Mouse (Mus musculus) MEL (cell line): ENCODE data around the gene Lce3b. TPM values are rescaled to one million over a fixed set of nuclear protein-coding genes. Genes with fewer than 3 reads are reported as not detected.

Experiments
- DNase-seq: peaks from one replicate; pipeline ENCODE4 v3.0.0; 2011; ENCODE audit warnings: low read depth, low spot score
- H3K27ac ChIP-seq: 2 replicates; pipeline ENCODE4 v1.5.1; 2012; ENCODE audit warnings: low read depth, mild to moderate bottlenecking, control low read depth, low read length, moderate library complexity; ENCODE audit not compliant: control insufficient read depth
- H3K27me3 ChIP-seq, 2 experiments: fragments of 150-350 bp in 1 of 2; sonication (generic) in 1 of 2; 2 replicates each; pipeline ENCODE4 v1.6.1; 2012; ENCODE audit warnings: low read length in 2 of 2, mild to moderate bottlenecking in 2 of 2, improper control_type of control experiment in 1 of 2, moderate library complexity in 1 of 2; ENCODE audit not compliant: insufficient read depth in 2 of 2, control insufficient read depth in 1 of 2
- H3K36me3 ChIP-seq, 2 experiments: 2 replicates each; pipeline ENCODE4 v1.6.1; 2012 to 2014; ENCODE audit warnings: low read length in 2 of 2, improper control_type of control experiment in 1 of 2, inconsistent platforms in 1 of 2, mild to moderate bottlenecking in 1 of 2; ENCODE audit not compliant: insufficient read depth in 2 of 2, control insufficient read depth in 1 of 2
- H3K4me1 ChIP-seq, 2 experiments: fragments of 150-350 bp in 1 of 2; sonication (generic) in 1 of 2; 2 replicates each; pipeline ENCODE4 v1.6.1; 2012; ENCODE audit warnings: low read length in 2 of 2, improper control_type of control experiment in 1 of 2, mild to moderate bottlenecking in 1 of 2; ENCODE audit not compliant: insufficient read depth in 2 of 2, control insufficient read depth in 1 of 2
- H3K4me3 ChIP-seq, 2 experiments: fragments of 150-350 bp in 1 of 2; sonication (generic) in 1 of 2; 2 replicates each; pipeline ENCODE4 v1.5.1; 2012; ENCODE audit warnings: low read depth in 2 of 2, low read length in 2 of 2, mild to moderate bottlenecking in 2 of 2, moderate library complexity in 2 of 2, control low read depth in 1 of 2, improper control_type of control experiment in 1 of 2; ENCODE audit not compliant: control insufficient read depth in 1 of 2, insufficient read depth in 1 of 2
- H3K79me2 ChIP-seq: 2 replicates; pipeline ENCODE4 v1.6.1; 2012; ENCODE audit warnings: mild to moderate bottlenecking, low read length, moderate library complexity; ENCODE audit not compliant: control insufficient read depth, poor library complexity, insufficient read depth
- H3K9ac ChIP-seq: 2 replicates; pipeline ENCODE4 v1.6.1; 2012; ENCODE audit warnings: low read depth, mild to moderate bottlenecking, control low read depth, low read length, moderate library complexity; ENCODE audit not compliant: control insufficient read depth, poor library complexity, severe bottlenecking
- H3K9me3 ChIP-seq: fragments of 150-350 bp; sonication (generic); replicated peaks from 2 replicates; pipeline ENCODE4 v1.6.1; 2012; ENCODE audit warnings: mild to moderate bottlenecking, low read length, improper control_type of control experiment, moderate library complexity; ENCODE audit not compliant: insufficient read depth
- CHD2 ChIP-seq: IDR thresholded peaks from 2 replicates; pipeline ENCODE4 v1.6.1; 2011; ENCODE audit warnings: low read length, improper control_type of control experiment
- CTCF ChIP-seq, 3 experiments: IDR thresholded peaks in 2 of 3; conservative IDR thresholded peaks in 1 of 3; 2 replicates each; pipeline ENCODE4 v1.5.1; 2011 to 2012; ENCODE audit warnings: low read length in 3 of 3, low read depth in 2 of 3, mild to moderate bottlenecking in 2 of 3, improper control_type of control experiment in 1 of 3, inconsistent platforms in 1 of 3, mixed read lengths in 1 of 3, moderate library complexity in 1 of 3; ENCODE audit not compliant: control insufficient read depth in 1 of 3, insufficient read depth in 1 of 3, poor library complexity in 1 of 3, severe bottlenecking in 1 of 3
- ELF1 ChIP-seq: IDR thresholded peaks from 2 replicates; pipeline ENCODE4 v1.6.1; 2014; ENCODE audit warnings: low read depth, mild to moderate bottlenecking, inconsistent platforms, low read length, improper control_type of control experiment, moderate library complexity
- GATA1 ChIP-seq: IDR thresholded peaks from 2 replicates; pipeline ENCODE4 v1.6.1; 2011; ENCODE audit warnings: low read depth, low read length, improper control_type of control experiment
- HCFC1 ChIP-seq: IDR thresholded peaks from 2 replicates; pipeline ENCODE4 v1.6.1; 2012; ENCODE audit warnings: low read depth, mild to moderate bottlenecking, inconsistent platforms, low read length, improper control_type of control experiment, moderate library complexity
- JUND ChIP-seq: IDR thresholded peaks from 2 replicates; pipeline ENCODE4 v1.6.1; 2011; ENCODE audit warnings: low read depth, mild to moderate bottlenecking, improper control_type of control experiment, low read length
- MAX ChIP-seq: IDR thresholded peaks from 2 replicates; pipeline ENCODE4 v1.6.1; 2011; ENCODE audit warnings: low read length, improper control_type of control experiment
- NELFE ChIP-seq: IDR thresholded peaks from 2 replicates; pipeline ENCODE4 v1.6.1; 2011; ENCODE audit warnings: low read depth, low read length, improper control_type of control experiment
- POLR2A ChIP-seq, 2 experiments: IDR thresholded peaks; 2 replicates each; pipeline ENCODE4 v1.6.1; 2011 to 2012; ENCODE audit warnings: low read length in 2 of 2, mild to moderate bottlenecking in 2 of 2, control low read depth in 1 of 2, improper control_type of control experiment in 1 of 2, low read depth in 1 of 2, moderate library complexity in 1 of 2; ENCODE audit not compliant: control insufficient read depth in 1 of 2, insufficient read depth in 1 of 2, poor library complexity in 1 of 2
- TAL1 ChIP-seq: IDR thresholded peaks from 2 replicates; pipeline ENCODE4 v1.6.1; 2012; ENCODE audit warnings: mild to moderate bottlenecking, inconsistent platforms, low read length, moderate library complexity, mixed read lengths
- TBP ChIP-seq: IDR thresholded peaks from 2 replicates; pipeline ENCODE4 v1.8.0; 2011; ENCODE audit warnings: low read depth, low read length, improper control_type of control experiment
- UBTF ChIP-seq: IDR thresholded peaks from 2 replicates; pipeline ENCODE4 v1.6.1; 2012; ENCODE audit warnings: low read depth, mild to moderate bottlenecking, inconsistent platforms, low read length, improper control_type of control experiment, moderate library complexity, borderline replicate concordance; ENCODE audit not compliant: insufficient read depth
- ZC3H11A ChIP-seq: IDR thresholded peaks from 2 replicates; pipeline ENCODE4 v1.6.1; 2012; ENCODE audit warnings: low read depth, mild to moderate bottlenecking, inconsistent platforms, low read length, improper control_type of control experiment
- ZKSCAN1 ChIP-seq: IDR thresholded peaks from 2 replicates; pipeline ENCODE4 v1.6.1; 2012; ENCODE audit warnings: low read depth, mild to moderate bottlenecking, inconsistent platforms, low read length, improper control_type of control experiment, moderate library complexity
- ZMIZ1 ChIP-seq: IDR thresholded peaks from 2 replicates; pipeline ENCODE4 v1.6.1; 2012; ENCODE audit warnings: low read depth, mild to moderate bottlenecking, inconsistent platforms, low read length, improper control_type of control experiment, moderate library complexity
- ZNF384 ChIP-seq: IDR thresholded peaks from 2 replicates; pipeline ENCODE4 v1.6.1; 2012; ENCODE audit warnings: low read depth, mild to moderate bottlenecking, inconsistent platforms, low read length, improper control_type of control experiment
- polyA plus RNA-seq, 2 experiments: library from polyadenylated mRNA; stranded (reverse) in 1 of 2; unstranded in 1 of 2; fragments of >175 nt in 1 of 2; fragments of >200 nt in 1 of 2; gene quantifications; 2 replicates each; pipeline versions ENCODE4 v1.2.1 to v1.2.4; 2012; ENCODE audit warnings: low replicate concordance in 2 of 2, low read depth in 1 of 2; ENCODE audit not compliant: insufficient read length in 2 of 2, insufficient read depth in 1 of 2, missing spikeins in 1 of 2
- total RNA-seq: library from RNA; depleted of rRNA; stranded (reverse); fragments of 300-350 nt; gene quantifications from 2 replicates; pipeline ENCODE4 v1.2.3, GENCODE M21; 2012

The Lce3b gene
- total and polyA plus RNA-seq, 3 experiments: not detected

DNA sequence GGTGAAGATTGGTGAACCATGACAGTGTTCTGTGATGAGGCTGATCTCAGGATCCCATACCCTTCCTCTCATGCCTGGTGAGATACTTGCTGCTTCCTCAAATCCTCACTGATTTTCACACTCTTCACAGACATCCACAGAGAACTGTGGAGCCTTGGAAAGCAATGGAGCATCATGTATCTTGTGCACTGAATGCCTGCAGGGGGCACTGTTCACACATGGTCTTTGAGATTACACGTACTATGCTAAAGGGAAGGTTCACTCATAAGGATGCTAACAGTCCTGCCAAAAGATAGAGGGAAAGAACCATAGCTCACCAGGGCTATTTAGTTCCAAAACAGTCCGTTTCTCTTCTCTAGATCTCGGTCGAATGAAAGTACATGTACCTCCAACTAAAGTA is 12.4 kb upstream of the Lce3b start:
- Histone ChIP-seq H3K36me3 (no peaks in the 10 kb centered on the region), H3K4me1 (no peaks in the 10 kb centered on the region), H3K9me3 (no peaks in the 10 kb centered on the region), H3K4me3 (no peak overlapping the region), H3K27ac (no peak overlapping the region), H3K9ac (no peak overlapping the region), H3K27me3 (no peaks in the 10 kb centered on the region), H3K79me2 (no peaks in the 10 kb centered on the region)
- no peak for TF ChIP-seq ELF1
- no peak for TF ChIP-seq TBP
- TF ChIP-seq CHD2: no peak
- TF ChIP-seq HCFC1: no peak
- TF ChIP-seq POLR2A (IDR thresholded peaks at IDR 0.05; ENCODE audit: control insufficient read depth in 1 of 2, insufficient read depth in 1 of 2, low read depth in 1 of 2, low read length in 2 of 2, poor library complexity in 1 of 2): no peak
- TF ChIP-seq CTCF (IDR thresholded peaks at IDR 0.05 in 2 of 3, conservative IDR thresholded peaks at IDR 0.05 in 1 of 3; ENCODE audit: control insufficient read depth in 1 of 3, insufficient read depth in 1 of 3, low read depth in 2 of 3, low read length in 3 of 3, poor library complexity in 1 of 3, severe bottlenecking in 1 of 3): peak in 2 of 3 experiments; percentile 6 to 20; a peak in 1 of 6 replicates
- no peak for TF ChIP-seq ZMIZ1
- no peak for DNase-seq

DNA sequence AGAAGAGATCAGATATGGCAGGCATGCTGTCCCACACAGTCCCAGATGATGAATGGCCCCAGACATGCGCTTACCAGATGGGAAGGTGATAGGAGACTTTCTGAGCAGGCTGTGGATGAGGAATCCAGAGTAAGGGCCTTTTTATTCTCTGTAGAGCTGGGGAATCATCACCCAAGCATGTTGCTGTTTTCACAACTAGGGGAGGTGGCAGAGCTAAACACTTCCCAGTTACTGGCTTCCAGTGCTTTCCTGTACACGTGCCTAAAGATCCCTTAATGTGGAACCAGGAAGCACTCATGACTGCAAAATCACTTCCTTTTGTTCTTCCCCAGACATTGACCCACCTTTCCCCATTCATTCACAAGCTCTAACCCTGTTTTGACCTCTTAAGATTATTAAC is 6.6 kb upstream of the Lce3b start, which contains the start of gene Lce3a:
Gene Lce3a (minus strand): TSS at position 101 of the 400 bp plus-strand sequence.
- Histone ChIP-seq H3K4me3 (no peak within 1 kb of the TSS), H3K27ac (no peak within 1 kb of the TSS), H3K79me2 (no peaks in the 10 kb centered on the region), H3K4me1 (no peaks in the 10 kb centered on the region), H3K9ac (no peak within 1 kb of the TSS), H3K36me3 (no peaks in the 10 kb centered on the region), H3K27me3 (no peaks in the 10 kb centered on the region), H3K9me3 (no peaks in the 10 kb centered on the region)
- no peak for DNase-seq
- TF ChIP-seq ZNF384 (no peak), JUND (no peak), GATA1 (no peak), ZC3H11A (no peak), ZKSCAN1 (no peak), NELFE (no peak)

DNA sequence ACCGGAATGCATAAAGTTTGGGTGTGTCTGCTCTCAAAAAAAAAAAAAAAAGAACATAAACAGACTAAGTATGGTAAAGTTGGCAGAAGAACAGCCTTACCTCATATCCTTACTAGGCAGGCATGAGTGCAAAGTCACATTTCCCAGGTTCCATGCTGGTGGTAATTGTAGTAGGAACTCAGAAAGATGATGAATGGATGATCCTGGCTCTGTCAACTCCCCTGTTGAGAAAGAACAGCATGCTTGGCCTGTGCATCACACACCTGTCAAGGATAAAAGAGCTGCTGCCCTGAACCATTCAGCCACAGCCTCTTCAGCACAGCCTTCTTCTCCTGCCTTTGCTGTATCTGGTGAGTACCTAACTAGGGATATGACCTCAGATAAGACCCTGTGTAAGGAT is 11.4 kb downstream of the Lce3b start, which contains the start of gene Lce3c:
Gene Lce3c (plus strand): TSS at position 301 of the 400 bp plus-strand sequence.
- H3K4me3 ChIP-seq: no peak within 1 kb of the TSS
- no peak within 1 kb of the TSS for H3K9ac ChIP-seq
- no peak for DNase-seq

More for the DNA sequence above, 11.4 kb downstream of the Lce3b start, which contains the start of gene Lce3c:
- H3K36me3 ChIP-seq: no peaks in the 10 kb centered on the region
- no peak within 1 kb of the TSS for H3K27ac ChIP-seq
- no peaks in the 10 kb centered on the region for H3K27me3 ChIP-seq
- TF ChIP-seq TAL1: 0 out of 2 replicates have a peak, but pooled peaks have one; percentile 3
- TF ChIP-seq MAX: no peak
- TF ChIP-seq UBTF: no peak
- no peaks in the 10 kb centered on the region for H3K9me3 ChIP-seq
- no peaks in the 10 kb centered on the region for H3K79me2 ChIP-seq
- no peaks in the 10 kb centered on the region for H3K4me1 ChIP-seq
